Mouse (Mus musculus): Measurements from ENCODE around the gene Gm42957.

- TF ChIP-seq CTCF (IDR thresholded peaks at IDR 0.05; ENCODE audit: low read depth) (no peak), EP300 (optimal IDR thresholded peaks at IDR 0.05) (no peak)
Measured at GRCm38 (mm10) chr3:96666916-96667315, 31.6 kb downstream of the Gm42957 start.

All from stomach, postnatal 0 days (tissue).